Mouse (Mus musculus) hindbrain, postnatal 0 days (tissue): ENCODE results near the gene Kcng3. TPM values are rescaled to one million over a fixed set of nuclear protein-coding genes. Genes with fewer than 3 reads are reported as not detected.

Experiments used
- ATAC-seq: fragments of 200-750 bp; cut with Nextera tagmentation; 2 replicates; pipeline ENCODE4 v1.8.0; 2017; ENCODE audit warnings: mild to moderate bottlenecking, moderate TSS enrichment, moderate library complexity
- DNase-seq: peaks from one replicate; pipeline ENCODE4 v3.0.0-alpha.2; 2015; ENCODE audit warnings: low spot score
- H3K27ac ChIP-seq: fragments of 300-500 bp; sonication (generic); 2 replicates; pipeline ENCODE4 v1.5.1; 2014; ENCODE audit warnings: mild to moderate bottlenecking
- H3K27me3 ChIP-seq: fragments of 300-500 bp; sonication (generic); 2 replicates; pipeline ENCODE4 v1.6.1; 2014; ENCODE audit warnings: low read length, mixed read lengths; ENCODE audit not compliant: insufficient read depth
- H3K36me3 ChIP-seq: fragments of 300-500 bp; sonication (generic); 2 replicates; pipeline ENCODE4 v1.6.1; 2014; ENCODE audit warnings: low read length, mixed read lengths; ENCODE audit not compliant: insufficient read depth
- H3K4me1 ChIP-seq: fragments of 300-500 bp; sonication (generic); 2 replicates; pipeline ENCODE4 v1.6.1; 2014; ENCODE audit warnings: antibody characterized with exemption, low read length, mixed read lengths; ENCODE audit not compliant: insufficient read depth
- H3K4me2 ChIP-seq: fragments of 300-500 bp; sonication (generic); 2 replicates; pipeline ENCODE4 v1.6.1; 2014; ENCODE audit warnings: low read depth, mild to moderate bottlenecking, low read length, moderate library complexity, mixed read lengths
- H3K4me3 ChIP-seq: fragments of 300-500 bp; sonication (generic); 2 replicates; pipeline ENCODE4 v1.5.1; 2014; ENCODE audit warnings: low read length
- H3K9ac ChIP-seq: fragments of 300-500 bp; sonication (generic); replicated peaks from 2 replicates; pipeline ENCODE4 v1.6.1; 2014; ENCODE audit warnings: mild to moderate bottlenecking, low read length, moderate library complexity, mixed read lengths
- H3K9me3 ChIP-seq: fragments of 300-500 bp; sonication (generic); 2 replicates; pipeline ENCODE4 v1.6.1; 2016; ENCODE audit warnings: low read length, mixed read lengths
- CTCF ChIP-seq: IDR thresholded peaks from 2 replicates; pipeline ENCODE4 v1.5.1; 2016; ENCODE audit warnings: antibody characterized with exemption, control low read depth, low read depth
- WGBS: fragments of 180-500 bp; shearing (Covaris S2); extraction: QIAGEN DNeasy Blood & Tissue Kit; methylation state at CpG from one replicate; pipeline ENCODE4 v1.1.7; 2014; 5-methylcytosine and 5-hydroxymethylcytosine counted together
- polyA plus RNA-seq: library from polyadenylated mRNA; unstranded; fragments of >200 nt; fragmentation: Nextera tagmentation; extraction: Ambion mirVana; gene quantifications from 2 replicates; pipeline ENCODE4 v1.2.1, GENCODE M21; 2015
- total RNA-seq: library from RNA; depleted of rRNA; stranded (reverse); fragments of >200 nt; gene quantifications from 2 replicates; pipeline ENCODE4 v1.2.3, GENCODE M21; 2014; rRNA removed

Gene Kcng3
- 2.2 and 3.2 TPM in 2 replicates for total RNA-seq
- 0.06 and 0.11 TPM in 2 replicates for polyA plus RNA-seq

DNA sequence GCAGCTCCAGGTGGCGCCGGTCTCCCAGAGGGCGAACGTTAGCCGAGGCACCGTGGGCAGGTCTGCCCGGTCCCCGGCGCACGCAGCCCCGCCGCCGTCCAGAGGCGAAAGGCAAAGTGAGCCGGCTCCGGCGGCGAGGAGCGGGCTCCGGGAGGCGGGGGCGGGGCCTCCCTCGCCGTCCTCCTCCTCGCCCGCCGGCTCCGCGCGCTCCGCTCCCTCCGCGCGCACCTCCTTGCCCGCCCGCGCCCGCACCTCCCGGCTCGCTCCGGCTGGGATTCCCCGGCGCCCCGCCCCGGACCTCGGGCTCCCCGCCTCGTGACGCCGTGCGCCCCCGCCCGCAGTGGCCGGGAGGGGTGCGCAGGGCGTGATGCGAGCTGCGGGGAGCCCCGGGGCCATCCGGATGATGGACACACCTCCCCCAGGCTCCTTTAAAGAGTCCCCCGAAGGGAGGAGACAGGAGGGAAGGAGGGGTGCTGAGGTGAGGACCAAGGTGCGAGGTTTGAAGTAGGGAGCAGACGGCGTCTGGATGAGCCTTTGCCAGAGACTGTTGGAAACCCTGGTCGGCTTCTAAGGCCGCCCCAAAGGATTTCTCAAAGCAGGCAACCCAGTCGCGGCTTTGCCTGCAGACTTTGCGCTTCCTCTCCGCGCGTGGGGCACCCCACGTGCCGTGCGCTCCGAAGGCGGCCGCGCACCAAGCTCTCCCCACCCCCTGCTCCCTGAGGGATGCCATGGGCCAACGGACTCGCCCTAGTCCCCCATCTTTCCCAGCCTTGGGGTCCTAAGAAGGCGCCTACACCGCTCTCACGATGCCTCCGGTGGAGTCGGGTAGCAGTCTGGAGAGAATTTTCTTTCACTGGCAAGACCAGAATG, at the start of gene Kcng3:
Kcng3 (minus strand) TSS at position 113 of the 870 bp plus-strand sequence.
- H3K4me2 ChIP-seq, result peak within 1 kb of the TSS; percentile 74
- peaks cover 34% of the 10 kb centered on the region for H3K27me3 ChIP-seq
- ATAC-seq, result peak; percentile 70
- peak; percentile 51 for DNase-seq
- no peaks in the 10 kb centered on the region for H3K36me3 ChIP-seq
- no peak for TF ChIP-seq CTCF
- H3K4me1 ChIP-seq, result no peaks in the 10 kb centered on the region; the same call in 1 of the 2 replicates
- 0 out of 2 replicates have a peak within 1 kb of the TSS, but pooled peaks have one; percentile 11 for H3K27ac ChIP-seq
- H3K9me3 ChIP-seq, result no peaks in the 10 kb centered on the region
- peak within 1 kb of the TSS; percentile 37 for H3K9ac ChIP-seq
- H3K4me3 ChIP-seq, result peak within 1 kb of the TSS; percentile 51
- under 1% methylated on average over 42 of the region's 86 CpGs for WGBS

DNA sequence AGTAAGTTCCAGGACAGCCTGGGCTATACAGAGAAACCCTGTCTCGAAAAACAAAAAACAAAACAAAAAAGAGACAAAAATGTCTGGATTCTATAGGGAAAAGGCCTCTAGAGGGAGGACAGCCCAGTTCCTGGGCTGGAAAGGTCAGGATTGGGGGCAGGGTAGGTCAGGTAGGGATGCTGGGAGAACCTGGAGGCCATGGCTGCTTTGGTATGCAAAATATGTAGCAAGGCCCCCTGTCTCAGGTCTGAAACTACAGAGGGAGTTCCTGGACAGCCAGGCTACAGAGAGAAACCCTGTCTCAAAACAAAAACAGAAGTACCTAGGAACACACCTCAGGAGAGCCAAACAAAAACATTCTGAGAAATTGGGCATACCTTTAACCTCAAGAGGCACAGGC, 45.7 kb upstream of the Kcng3 start:
- no peaks in the 10 kb centered on the region for H3K36me3 ChIP-seq
- H3K9me3 ChIP-seq, result no peaks in the 10 kb centered on the region
- DNase-seq, result no peak
- 74% methylated on average over 1 of the region's 1 CpGs for WGBS
- H3K9ac ChIP-seq, result no peak overlapping the region
- H3K4me1 ChIP-seq, result no peaks in the 10 kb centered on the region
- no peak overlapping the region for H3K4me3 ChIP-seq
- no peak for ATAC-seq
- no peak overlapping the region for H3K4me2 ChIP-seq
- H3K27ac ChIP-seq, result no peak overlapping the region
- no peak for TF ChIP-seq CTCF
- H3K27me3 ChIP-seq, result no peaks in the 10 kb centered on the region

DNA sequence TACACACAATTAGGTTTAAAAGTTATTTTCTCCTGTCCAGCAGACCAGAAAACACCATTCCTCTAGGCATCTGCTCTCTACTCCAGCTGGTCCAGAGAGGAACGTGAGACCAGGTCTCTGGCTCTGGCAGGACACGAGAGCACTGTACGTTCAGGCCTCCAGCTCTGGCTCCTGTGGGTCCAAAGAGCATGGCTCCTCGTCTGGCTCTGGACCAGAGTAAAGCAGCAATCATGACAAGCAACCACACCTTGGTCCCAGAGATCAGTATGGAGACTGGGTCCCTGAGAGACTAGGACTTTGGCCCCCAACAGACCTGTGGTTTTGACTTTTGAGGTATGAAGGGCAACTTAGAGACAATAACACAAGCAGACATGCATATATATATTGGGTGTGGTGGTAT, 41.0 kb upstream of the Kcng3 start:
- H3K27ac ChIP-seq, result no peak overlapping the region
- ATAC-seq, result no peak
- TF ChIP-seq CTCF, result no peak
- WGBS, result 85% methylated on average over 4 of the region's 4 CpGs
- H3K9me3 ChIP-seq, result no peaks in the 10 kb centered on the region
- no peak overlapping the region for H3K9ac ChIP-seq
- no peak for DNase-seq
- H3K4me2 ChIP-seq, result no peak overlapping the region
- H3K4me3 ChIP-seq, result no peak overlapping the region
- no peaks in the 10 kb centered on the region for H3K4me1 ChIP-seq
- no peaks in the 10 kb centered on the region for H3K27me3 ChIP-seq
- H3K36me3 ChIP-seq, result no peaks in the 10 kb centered on the region

DNA sequence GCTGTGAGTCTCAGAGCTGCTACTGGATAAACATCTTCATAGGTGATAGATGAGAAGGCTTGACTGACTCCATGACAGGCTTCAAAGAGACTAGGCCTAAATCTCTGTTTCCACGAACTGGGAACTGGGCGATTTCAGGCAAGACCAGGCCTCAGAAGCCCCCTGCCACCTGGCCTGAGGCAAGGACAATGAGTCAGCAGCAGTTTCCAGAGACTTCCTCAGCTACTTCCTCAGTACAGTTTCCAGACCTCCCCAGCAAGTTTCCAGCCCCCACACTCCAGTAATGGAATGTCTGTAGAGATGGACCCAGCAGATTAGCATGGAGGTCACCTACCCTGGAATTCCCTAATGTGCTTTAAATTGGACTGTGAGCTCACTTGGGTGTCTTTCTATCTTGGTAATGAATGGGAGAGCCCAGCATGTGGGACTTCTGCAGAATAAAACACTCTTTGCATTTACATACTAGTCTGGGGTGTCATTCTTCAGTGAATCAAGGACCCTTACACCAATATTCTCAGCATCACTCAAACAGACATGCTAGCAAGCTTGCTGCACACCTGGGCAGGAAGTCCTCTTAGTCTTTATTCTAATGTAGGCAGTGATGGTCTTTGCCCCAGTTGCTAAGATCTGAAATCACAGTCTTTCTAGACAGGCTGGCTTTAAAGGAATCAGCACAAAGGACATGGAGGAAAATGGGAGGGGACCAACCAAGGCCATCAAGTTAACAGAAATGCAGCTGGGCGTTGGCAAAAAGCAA, 36.4 kb upstream of the Kcng3 start:
- ATAC-seq (no peak), DNase-seq (no peak)
- H3K9me3 ChIP-seq, result no peaks in the 10 kb centered on the region
- no peak overlapping the region for H3K4me2 ChIP-seq
- no peak overlapping the region for H3K9ac ChIP-seq
- 76% methylated on average over 3 of the region's 3 CpGs for WGBS
- no peak for TF ChIP-seq CTCF
- H3K4me3 ChIP-seq, result no peak overlapping the region
- H3K27ac ChIP-seq, result no peak overlapping the region
- H3K36me3 ChIP-seq, result no peaks in the 10 kb centered on the region
- H3K27me3 ChIP-seq, result no peaks in the 10 kb centered on the region
- no peaks in the 10 kb centered on the region for H3K4me1 ChIP-seq

DNA sequence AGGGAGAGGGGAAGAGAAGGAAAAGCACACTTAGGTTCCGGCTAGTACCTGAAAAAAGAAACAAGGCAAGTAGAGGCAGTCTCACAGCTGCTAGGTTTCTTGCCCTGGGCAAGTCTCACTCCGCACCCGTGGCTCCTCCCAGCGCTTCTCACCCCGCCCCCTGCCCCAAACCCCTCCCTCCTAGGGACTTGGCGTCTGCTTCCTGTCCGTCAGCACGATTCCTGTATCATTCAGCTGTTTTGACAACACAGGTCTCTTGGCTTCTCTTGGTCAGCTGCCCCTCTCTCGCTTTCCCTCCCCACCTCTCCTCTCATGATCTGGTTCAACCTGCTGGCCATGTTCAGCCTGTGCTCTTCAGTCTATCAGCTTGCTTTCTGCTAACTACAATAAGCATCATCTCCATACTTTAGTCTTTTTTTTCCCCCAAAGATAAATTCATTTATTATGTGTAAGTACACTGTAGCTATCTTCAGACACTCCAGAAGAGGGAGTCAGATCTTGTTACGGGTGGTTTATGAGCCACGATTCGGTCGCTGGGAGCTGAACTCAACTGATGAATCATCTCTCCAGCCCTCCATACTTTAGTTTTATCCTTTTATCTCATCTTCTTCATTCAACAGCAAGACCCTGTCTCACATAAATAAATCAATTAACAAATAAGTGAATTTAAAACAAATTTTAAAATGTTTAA, 35.0 kb upstream of the Kcng3 start:
- Histone ChIP-seq H3K9ac (no peak overlapping the region), H3K4me3 (no peak overlapping the region), H3K27me3 (no peaks in the 10 kb centered on the region), H3K4me2 (no peak overlapping the region), H3K36me3 (no peaks in the 10 kb centered on the region), H3K27ac (no peak overlapping the region), H3K4me1 (no peaks in the 10 kb centered on the region), H3K9me3 (no peaks in the 10 kb centered on the region)
- no peak for TF ChIP-seq CTCF
- WGBS, result 75% methylated on average over 13 of the region's 13 CpGs
- DNase-seq (no peak), ATAC-seq (no peak)

DNA sequence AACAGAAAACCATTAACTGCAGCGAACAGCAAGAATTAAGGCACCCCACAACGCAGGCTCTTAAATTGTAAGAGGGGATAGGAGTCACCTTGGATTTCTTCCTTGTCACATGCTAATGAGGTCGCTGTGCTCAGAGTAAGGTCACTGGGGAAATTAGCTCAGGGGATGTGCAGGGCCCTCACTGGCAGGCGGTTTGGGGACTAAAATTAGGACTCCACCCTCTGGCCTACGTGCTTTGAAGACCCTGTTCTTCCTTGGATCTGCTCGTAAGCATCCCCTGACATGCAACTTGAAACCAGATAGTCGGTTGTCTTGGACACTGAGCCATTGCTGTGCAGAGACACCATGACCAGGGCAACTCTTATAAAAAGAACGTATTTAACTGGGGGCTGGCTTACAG, 33.1 kb upstream of the Kcng3 start:
- no peak for TF ChIP-seq CTCF
- H3K4me2 ChIP-seq, result no peak overlapping the region
- ATAC-seq (no peak), DNase-seq (no peak)
- no peaks in the 10 kb centered on the region for H3K4me1 ChIP-seq
- no peaks in the 10 kb centered on the region for H3K27me3 ChIP-seq
- H3K4me3 ChIP-seq, result no peak overlapping the region
- no peaks in the 10 kb centered on the region for H3K36me3 ChIP-seq
- H3K9me3 ChIP-seq, result no peaks in the 10 kb centered on the region
- H3K27ac ChIP-seq, result no peak overlapping the region
- no peak overlapping the region for H3K9ac ChIP-seq
- WGBS, result 40% methylated on average over 8 of the region's 8 CpGs
